Mouse (Mus musculus) forebrain, embryonic 14.5 days (tissue): ENCODE results near the gene Bach1. TPM values are rescaled to one million over a fixed set of nuclear protein-coding genes. Genes with fewer than 3 reads are reported as not detected.
"Not testable (repeated sequence)": the region's sequence is repeated elsewhere in the genome, so short reads cannot be mapped to it uniquely, and the experiment has no call there.

Source experiments
- ATAC-seq: fragments of 200-750 bp; cut with Nextera tagmentation; 2 replicates; pipeline ENCODE4 v1.8.0; 2017; ENCODE audit warnings: mild to moderate bottlenecking, moderate library complexity
- DNase-seq: peaks from one replicate; pipeline ENCODE4 v3.0.0-alpha.2; 2015; ENCODE audit warnings: low spot score
- H3K27ac ChIP-seq: fragments of 300-500 bp; sonication (generic); 2 replicates; pipeline ENCODE4 v1.5.1; 2014; ENCODE audit warnings: low read depth, mild to moderate bottlenecking, control low read depth, low read length, moderate library complexity
- H3K27me3 ChIP-seq: fragments of 300-500 bp; sonication (generic); replicated peaks from 2 replicates; pipeline ENCODE4 v1.6.1; 2014; ENCODE audit warnings: low read length, control low read depth, mixed read lengths; ENCODE audit not compliant: control insufficient read depth, insufficient read depth
- H3K36me3 ChIP-seq: fragments of 300-500 bp; sonication (generic); 2 replicates; pipeline ENCODE4 v1.6.1; 2014; ENCODE audit warnings: low read length, control low read depth; ENCODE audit not compliant: control insufficient read depth, insufficient read depth
- H3K4me1 ChIP-seq: fragments of 300-500 bp; sonication (generic); 2 replicates; pipeline ENCODE4 v1.6.1; 2014; ENCODE audit warnings: antibody characterized with exemption, low read length, control low read depth; ENCODE audit not compliant: control insufficient read depth, insufficient read depth
- H3K4me2 ChIP-seq: fragments of 300-500 bp; sonication (generic); 2 replicates; pipeline ENCODE4 v1.6.1; 2014; ENCODE audit warnings: mild to moderate bottlenecking, control low read depth, low read length
- H3K4me3 ChIP-seq: fragments of 300-500 bp; sonication (generic); 2 replicates; pipeline ENCODE4 v1.5.1; 2014; ENCODE audit warnings: low read depth, low read length, control low read depth
- H3K9ac ChIP-seq: fragments of 300-500 bp; sonication (generic); 2 replicates; pipeline ENCODE4 v1.6.1; 2014; ENCODE audit warnings: mild to moderate bottlenecking, low read length, control low read depth, moderate library complexity
- H3K9me3 ChIP-seq: fragments of 300-500 bp; sonication (generic); replicated peaks from 2 replicates; pipeline ENCODE4 v1.6.1; 2016; ENCODE audit warnings: low read length, control low read depth, mixed read lengths; ENCODE audit not compliant: control insufficient read depth
- WGBS: fragments of 180-500 bp; shearing (Covaris S2); extraction: QIAGEN DNeasy Blood & Tissue Kit; methylation state at CpG from one replicate; pipeline ENCODE4 v1.1.7; 2014; 5-methylcytosine and 5-hydroxymethylcytosine counted together
- polyA plus RNA-seq: library from polyadenylated mRNA; unstranded; fragments of >200 nt; fragmentation: Nextera tagmentation; extraction: Ambion mirVana; gene quantifications from 2 replicates; pipeline ENCODE4 v1.2.1, GENCODE M21; 2014

Bach1 gene
- polyA plus RNA-seq, 1 experiment from 2014 or later = 17.2 TPM

- not testable (repeated sequence) for H3K9ac ChIP-seq, ATAC-seq, H3K27me3 ChIP-seq, H3K27ac ChIP-seq, DNase-seq, H3K4me3 ChIP-seq, H3K9me3 ChIP-seq, H3K36me3 ChIP-seq, H3K4me1 ChIP-seq, H3K4me2 ChIP-seq
- WGBS = 90% methylated on average over 7 of the region's 7 CpGs
Measured at GRCm38 (mm10) chr16:87688823-87689222, 9.9 kb upstream of the Bach1 start.

DNA sequence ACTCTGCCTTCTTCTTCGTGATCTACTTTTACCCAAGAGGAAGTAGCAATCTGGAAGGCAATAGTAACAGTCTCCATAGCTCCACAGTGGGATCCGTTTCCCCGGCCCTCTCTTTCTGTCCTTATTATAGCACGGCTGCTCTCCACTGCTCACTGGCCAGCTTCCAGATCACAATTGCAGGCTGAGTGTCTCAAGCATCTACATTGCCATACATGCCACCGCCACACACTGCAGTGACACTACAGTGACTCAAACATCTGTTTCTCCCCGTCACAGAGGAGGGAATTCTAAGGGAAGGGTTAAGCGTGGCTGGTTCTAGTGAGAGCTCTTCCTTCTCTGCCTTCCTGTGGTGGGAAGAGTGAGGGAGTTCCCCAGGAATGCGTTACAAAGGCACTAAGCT lies 9.5 kb upstream of the Bach1 start:
- Histone ChIP-seq H3K4me2 (no peak overlapping the region), H3K36me3 (no peaks in the 10 kb centered on the region), H3K9me3 (no peaks in the 10 kb centered on the region), H3K9ac (no peak overlapping the region), H3K4me1 (no peaks in the 10 kb centered on the region), H3K27me3 (no peaks in the 10 kb centered on the region), H3K27ac (no peak overlapping the region), H3K4me3 (no peak overlapping the region)
- ATAC-seq (no peak), DNase-seq (no peak)
- 77% methylated on average over 8 of the region's 8 CpGs for WGBS

- Histone ChIP-seq H3K27me3 (no peaks in the 10 kb centered on the region), H3K4me2 (no peak overlapping the region), H3K4me3 (no peak overlapping the region), H3K27ac (no peak overlapping the region), H3K36me3 (no peaks in the 10 kb centered on the region), H3K9me3 (no peaks in the 10 kb centered on the region), H3K9ac (no peak overlapping the region), H3K4me1 (no peaks in the 10 kb centered on the region)
- 97% methylated on average over 4 of the region's 4 CpGs for WGBS
- DNase-seq = no peak
- no peak for ATAC-seq
Measured at GRCm38 (mm10) chr16:87690506-87690905, 8.2 kb upstream of the Bach1 start.

GRCm38 (mm10) chr16:87691102-87691501 lies 7.6 kb upstream of the Bach1 start:
- Histone ChIP-seq H3K4me1 (no peaks in the 10 kb centered on the region), H3K9ac (no peak overlapping the region), H3K4me2 (no peak overlapping the region), H3K36me3 (no peaks in the 10 kb centered on the region), H3K27me3 (no peaks in the 10 kb centered on the region), H3K27ac (no peak overlapping the region), H3K9me3 (no peaks in the 10 kb centered on the region), H3K4me3 (no peak overlapping the region)
- ATAC-seq = no peak
- WGBS = 91% methylated on average over 4 of the region's 4 CpGs
- DNase-seq = no peak

GRCm38 (mm10) chr16:87692591-87692990 lies 6.2 kb upstream of the Bach1 start:
- Histone ChIP-seq H3K27ac (no peak overlapping the region), H3K4me3 (no peak overlapping the region), H3K36me3 (no peaks in the 10 kb centered on the region), H3K9me3 (no peaks in the 10 kb centered on the region), H3K27me3 (no peaks in the 10 kb centered on the region), H3K4me2 (no peak overlapping the region), H3K9ac (no peak overlapping the region), H3K4me1 (no peaks in the 10 kb centered on the region)
- WGBS = 95% methylated on average over 2 of the region's 2 CpGs
- ATAC-seq (no peak), DNase-seq (no peak)

DNA sequence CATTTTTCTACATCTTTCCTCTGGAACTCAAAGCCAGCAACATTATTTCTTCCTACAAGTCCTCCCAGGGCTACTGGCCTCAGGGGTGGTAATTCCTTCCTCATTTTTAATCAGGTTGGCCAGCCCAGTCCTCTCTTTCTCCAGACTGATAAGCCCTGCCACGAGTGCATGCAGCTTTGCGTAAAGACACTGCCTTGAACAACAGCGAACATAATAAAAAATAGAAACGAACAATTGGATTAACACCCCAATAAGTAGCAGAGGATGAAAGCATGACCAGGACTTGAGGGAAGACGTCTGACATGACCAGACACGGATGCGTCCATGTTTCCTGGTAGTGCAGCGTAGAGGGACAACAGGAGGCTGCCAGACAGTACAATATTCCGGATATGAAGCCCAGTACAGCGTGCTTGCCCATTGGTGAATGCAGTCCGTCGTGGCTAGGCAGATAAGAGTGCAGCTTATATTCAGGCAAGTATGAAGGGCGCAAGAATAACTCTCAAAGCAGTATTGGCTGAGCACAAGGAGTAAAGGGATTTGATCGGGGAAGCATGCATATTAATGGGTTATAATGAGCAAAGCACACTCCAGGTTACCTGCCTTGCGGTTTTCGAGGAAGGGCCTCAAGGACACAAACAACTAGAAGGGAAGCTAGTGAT lies 909 bp upstream of the Bach1 start:
- Histone ChIP-seq H3K4me2 (peak overlapping the region; percentile 80), H3K4me3 (peak overlapping the region; percentile 87), H3K27me3 (no peaks in the 10 kb centered on the region), H3K9me3 (no peaks in the 10 kb centered on the region), H3K4me1 (peaks cover 13% of the 10 kb centered on the region; the same call in 1 of the 2 replicates), H3K36me3 (no peaks in the 10 kb centered on the region), H3K27ac (no peak overlapping the region), H3K9ac (peak overlapping the region; percentile 95)
- DNase-seq (no peak), ATAC-seq (no peak)
- WGBS = 43% methylated on average over 16 of the region's 16 CpGs

DNA sequence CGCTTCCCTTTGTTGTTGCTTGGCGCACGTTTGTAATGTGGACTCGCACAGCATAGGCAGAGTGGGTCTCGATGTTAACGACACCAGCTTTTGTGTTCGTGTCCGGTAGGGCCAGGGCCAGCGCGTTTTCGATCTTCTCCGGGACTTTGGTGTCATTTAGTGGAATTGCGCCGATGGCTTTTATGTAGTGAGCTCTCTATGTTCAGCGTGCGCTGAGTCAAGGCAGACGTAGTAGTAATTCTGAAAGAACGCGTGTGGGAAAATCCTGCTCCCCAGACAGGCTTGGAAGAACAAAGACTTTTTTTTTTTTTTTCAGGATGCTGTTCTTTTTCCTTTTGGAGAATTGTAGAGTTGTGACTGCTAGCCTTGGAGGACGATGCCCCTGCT lies 554 bp downstream of the Bach1 start:
- no peak; the same call in none of the 2 replicates for ATAC-seq
- Histone ChIP-seq H3K4me2 (peak overlapping the region; percentile 80), H3K27me3 (no peaks in the 10 kb centered on the region), H3K9ac (peak overlapping the region; percentile 95), H3K4me3 (peak overlapping the region; percentile 87), H3K9me3 (no peaks in the 10 kb centered on the region), H3K27ac (peak overlapping the region; percentile 93), H3K36me3 (no peaks in the 10 kb centered on the region), H3K4me1 (peaks cover 14% of the 10 kb centered on the region; the same call in 1 of the 2 replicates)
- peak; percentile 80 for DNase-seq
- under 1% methylated on average over 19 of the region's 20 CpGs for WGBS

DNA sequence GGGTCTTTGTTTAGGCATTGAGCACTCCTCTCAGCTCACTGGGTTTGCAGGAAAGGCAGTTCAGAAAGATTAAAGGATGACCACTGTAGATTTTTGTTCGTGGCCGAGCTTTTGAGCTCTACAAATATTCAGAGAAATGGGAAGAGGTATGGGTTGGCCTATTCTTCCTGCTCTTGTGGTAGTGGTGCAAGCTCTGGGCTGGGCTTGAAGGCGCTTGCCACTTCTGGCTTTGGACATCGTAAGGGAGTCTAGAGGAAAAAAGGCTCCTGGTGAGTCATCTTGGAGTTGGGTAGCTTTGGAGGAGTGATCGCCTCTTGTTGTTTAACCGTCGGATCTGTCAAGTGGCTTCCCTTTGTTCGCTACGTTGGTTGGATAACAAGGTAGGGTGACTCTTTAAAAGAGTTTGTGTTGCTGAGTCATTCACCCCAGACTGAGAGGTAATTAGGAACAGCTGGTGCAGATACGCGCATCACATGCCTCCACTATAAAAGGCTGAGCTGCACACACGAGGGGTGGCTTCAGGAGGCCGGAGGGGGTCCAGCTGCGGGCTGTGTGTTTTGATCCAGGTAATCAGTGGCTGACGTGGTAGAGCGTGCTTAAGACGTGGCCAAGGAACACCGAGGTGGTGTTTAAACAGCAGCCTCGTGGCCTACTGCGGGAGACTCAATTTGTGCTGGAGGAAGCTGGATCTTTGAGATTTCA lies 1.1 kb downstream of the Bach1 start:
- WGBS = under 1% methylated on average over 20 of the region's 20 CpGs
- H3K27ac ChIP-seq = peak overlapping the region; percentile 93
- peak overlapping the region; percentile 95 for H3K9ac ChIP-seq

GRCm38 (mm10) chr16:87700395-87700765 lies 1.6 kb downstream of the Bach1 start:
- no peak for ATAC-seq
- no peak for DNase-seq
- Histone ChIP-seq H3K9ac (peak overlapping the region; percentile 95), H3K36me3 (no peaks in the 10 kb centered on the region), H3K9me3 (no peaks in the 10 kb centered on the region), H3K4me1 (peaks cover 16% of the 10 kb centered on the region; the same call in 1 of the 2 replicates), H3K27me3 (no peaks in the 10 kb centered on the region), H3K4me3 (peak overlapping the region; percentile 87), H3K27ac (peak overlapping the region; percentile 93; the same call in 1 of the 2 replicates), H3K4me2 (peak overlapping the region; percentile 80)
- 36% methylated on average over 3 of the region's 3 CpGs for WGBS

More for the DNA sequence above, 1.1 kb downstream of the Bach1 start:
- Histone ChIP-seq H3K9me3 (no peaks in the 10 kb centered on the region), H3K4me2 (peak overlapping the region; percentile 80), H3K4me1 (peaks cover 16% of the 10 kb centered on the region; the same call in 1 of the 2 replicates), H3K27me3 (no peaks in the 10 kb centered on the region), H3K36me3 (no peaks in the 10 kb centered on the region), H3K4me3 (peak overlapping the region; percentile 87)
- ATAC-seq (peak; percentile 9; the same call in 1 of the 2 replicates), DNase-seq (peak; percentile 76)
